Mouse (Mus musculus) stomach, embryonic 14.5 days (tissue): ENCODE data around the gene Prkci. TPM values are rescaled to one million over a fixed set of nuclear protein-coding genes. Genes with fewer than 3 reads are reported as not detected.
A peak's percentile ranks its signal among the peaks of the same experiment; 100 is the strongest.

ENCODE experiments used
- ATAC-seq: fragments of 200-750 bp; cut with Nextera tagmentation; 2 replicates; pipeline ENCODE4 v1.8.0; 2017; ENCODE audit warnings: low read depth, moderate TSS enrichment; ENCODE audit not compliant: insufficient number of reproducible peaks, insufficient read depth, low FRiP score
- H3K27ac ChIP-seq: fragments of 300-500 bp; sonication (generic); 2 replicates; pipeline ENCODE4 v1.5.1; 2014; ENCODE audit warnings: mild to moderate bottlenecking, low read length, moderate library complexity, mixed read lengths
- H3K27me3 ChIP-seq: fragments of 300-500 bp; sonication (generic); 2 replicates; pipeline ENCODE4 v1.6.1; 2014; ENCODE audit warnings: low read length, control low read depth, mixed read lengths; ENCODE audit not compliant: control insufficient read depth, insufficient read depth
- H3K36me3 ChIP-seq: fragments of 300-500 bp; sonication (generic); 2 replicates; pipeline ENCODE4 v1.6.1; 2014; ENCODE audit warnings: mild to moderate bottlenecking, control low read depth, low read length, moderate library complexity, mixed read lengths; ENCODE audit not compliant: control insufficient read depth, insufficient read depth
- H3K4me1 ChIP-seq: fragments of 300-500 bp; sonication (generic); 2 replicates; pipeline ENCODE4 v1.6.1; 2014; ENCODE audit warnings: low read length, control low read depth, mixed read lengths; ENCODE audit not compliant: control insufficient read depth, insufficient read depth
- H3K4me2 ChIP-seq: fragments of 300-500 bp; sonication (generic); replicated peaks from 2 replicates; pipeline ENCODE4 v1.6.1; 2014; ENCODE audit warnings: low read depth, low read length, control low read depth
- H3K4me3 ChIP-seq: fragments of 300-500 bp; sonication (generic); 2 replicates; pipeline ENCODE4 v1.5.1; 2014; ENCODE audit warnings: low read depth, low read length, control low read depth
- H3K9ac ChIP-seq: fragments of 300-500 bp; sonication (generic); replicated peaks from 2 replicates; pipeline ENCODE4 v1.6.1; 2014; ENCODE audit warnings: low read depth, mild to moderate bottlenecking, control low read depth, low read length, moderate library complexity, mixed read lengths
- H3K9me3 ChIP-seq: fragments of 300-500 bp; sonication (generic); 2 replicates; pipeline ENCODE4 v1.6.1; 2016; ENCODE audit warnings: low read depth, low read length, control low read depth; ENCODE audit not compliant: control insufficient read depth
- WGBS: fragments of 180-500 bp; shearing (Covaris S2); extraction: QIAGEN DNeasy Blood & Tissue Kit; methylation state at CpG from one replicate; pipeline ENCODE4 v1.1.7; 2014; 5-methylcytosine and 5-hydroxymethylcytosine counted together
- polyA plus RNA-seq: library from polyadenylated mRNA; unstranded; fragments of >200 nt; fragmentation: Nextera tagmentation; extraction: Ambion mirVana; gene quantifications from 2 replicates; pipeline ENCODE4 v1.2.1, GENCODE M21; 2014

Gene Prkci
- polyA plus RNA-seq, 1 experiment from 2014 or later = 51.0 TPM

- 93% methylated on average over 5 of the region's 5 CpGs for WGBS
- ATAC-seq = no peak
- H3K4me1 ChIP-seq = peaks cover 24% of the 10 kb centered on the region
- H3K9ac ChIP-seq = no peak overlapping the region
- H3K9me3 ChIP-seq = no peaks in the 10 kb centered on the region
- H3K27ac ChIP-seq = no peak overlapping the region
- H3K36me3 ChIP-seq = peaks cover 11% of the 10 kb centered on the region
- no peak overlapping the region for H3K4me2 ChIP-seq
- H3K27me3 ChIP-seq = no peaks in the 10 kb centered on the region
- no peak overlapping the region for H3K4me3 ChIP-seq
These were observed 24.4 kb downstream of the Prkci start for GRCm38 (mm10) chr3:31019793-31020447.

GRCm38 (mm10) chr3:31020656-31021055 is 25.1 kb downstream of the Prkci start:
- no peak overlapping the region for H3K27ac ChIP-seq
- 88% methylated on average over 4 of the region's 4 CpGs for WGBS
- peaks cover 11% of the 10 kb centered on the region for H3K36me3 ChIP-seq
- no peak overlapping the region for H3K4me2 ChIP-seq
- no peak overlapping the region for H3K9ac ChIP-seq
- H3K4me3 ChIP-seq = no peak overlapping the region
- H3K9me3 ChIP-seq = no peaks in the 10 kb centered on the region
- H3K4me1 ChIP-seq = peaks cover 17% of the 10 kb centered on the region
- ATAC-seq = no peak
- H3K27me3 ChIP-seq = no peaks in the 10 kb centered on the region

GRCm38 (mm10) chr3:31022895-31023436 is 27.4 kb downstream of the Prkci start:
- Histone ChIP-seq H3K4me3 (no peak overlapping the region), H3K27me3 (no peaks in the 10 kb centered on the region), H3K36me3 (peaks cover 13% of the 10 kb centered on the region), H3K4me1 (no peaks in the 10 kb centered on the region; the same call in 1 of the 2 replicates), H3K9ac (no peak overlapping the region), H3K4me2 (no peak overlapping the region), H3K27ac (peak overlapping the region; percentile 1; the same call in 1 of the 2 replicates), H3K9me3 (no peaks in the 10 kb centered on the region)
- ATAC-seq = peak; percentile 66; the same call in 1 of the 2 replicates
- 19% methylated on average over 7 of the region's 7 CpGs for WGBS

- H3K4me2 ChIP-seq = no peak overlapping the region
- H3K4me1 ChIP-seq = no peaks in the 10 kb centered on the region; the same call in 1 of the 2 replicates
- H3K27me3 ChIP-seq = no peaks in the 10 kb centered on the region
- H3K27ac ChIP-seq = no peak overlapping the region
- no peak for ATAC-seq
- no peaks in the 10 kb centered on the region for H3K9me3 ChIP-seq
- no peak overlapping the region for H3K9ac ChIP-seq
- 92% methylated on average over 8 of the region's 8 CpGs for WGBS
- peaks cover 8% of the 10 kb centered on the region for H3K36me3 ChIP-seq
- H3K4me3 ChIP-seq = no peak overlapping the region
These were observed 32.2 kb downstream of the Prkci start for GRCm38 (mm10) chr3:31027718-31028117.

GRCm38 (mm10) chr3:31031621-31032020 is 36.1 kb downstream of the Prkci start:
- Histone ChIP-seq H3K9me3 (no peaks in the 10 kb centered on the region), H3K4me2 (no peak overlapping the region), H3K4me3 (no peak overlapping the region), H3K27ac (no peak overlapping the region), H3K27me3 (no peaks in the 10 kb centered on the region), H3K9ac (no peak overlapping the region), H3K36me3 (peaks cover 13% of the 10 kb centered on the region), H3K4me1 (no peaks in the 10 kb centered on the region)
- WGBS = 88% methylated on average over 9 of the region's 9 CpGs
- ATAC-seq = no peak

- 79% methylated on average over 3 of the region's 3 CpGs for WGBS
These were observed 38.1 kb downstream of the Prkci start for GRCm38 (mm10) chr3:31033644-31034043.

GRCm38 (mm10) chr3:31037851-31038250 is 42.3 kb downstream of the Prkci start:
- Histone ChIP-seq H3K36me3 (peaks cover 30% of the 10 kb centered on the region), H3K4me2 (no peak overlapping the region), H3K27me3 (no peaks in the 10 kb centered on the region), H3K9ac (no peak overlapping the region), H3K9me3 (no peaks in the 10 kb centered on the region), H3K4me3 (no peak overlapping the region), H3K4me1 (no peaks in the 10 kb centered on the region), H3K27ac (no peak overlapping the region)
- 91% methylated on average over 13 of the region's 13 CpGs for WGBS
- ATAC-seq = no peak

More at GRCm38 (mm10) chr3:31033644-31034043, 38.1 kb downstream of the Prkci start:
- Histone ChIP-seq H3K27ac (no peak overlapping the region), H3K9me3 (no peaks in the 10 kb centered on the region), H3K4me3 (no peak overlapping the region), H3K36me3 (peaks cover 17% of the 10 kb centered on the region), H3K27me3 (no peaks in the 10 kb centered on the region), H3K9ac (no peak overlapping the region), H3K4me1 (no peaks in the 10 kb centered on the region), H3K4me2 (no peak overlapping the region)
- ATAC-seq = no peak

- 84% methylated on average over 10 of the region's 10 CpGs for WGBS
- H3K27ac ChIP-seq = no peak overlapping the region
- peaks cover 30% of the 10 kb centered on the region for H3K36me3 ChIP-seq
- no peak for ATAC-seq
- no peak overlapping the region for H3K4me3 ChIP-seq
- no peak overlapping the region for H3K4me2 ChIP-seq
- H3K9me3 ChIP-seq = no peaks in the 10 kb centered on the region
- no peaks in the 10 kb centered on the region for H3K27me3 ChIP-seq
- no peak overlapping the region for H3K9ac ChIP-seq
- no peaks in the 10 kb centered on the region for H3K4me1 ChIP-seq
These were observed 43.1 kb downstream of the Prkci start for GRCm38 (mm10) chr3:31038689-31039088.
